Mouse (Mus musculus): ENCODE data around the gene Aph1c. TPM values are rescaled to one million over a fixed set of nuclear protein-coding genes. Genes with fewer than 3 reads are reported as not detected.

Aph1c gene
- polyA plus RNA-seq, 1 experiment: 10.2 TPM

- Histone ChIP-seq H3K4me3 (ENCODE audit: control insufficient read depth, low read depth, low read length) (no peak overlapping the region), H3K4me1 (ENCODE audit: control insufficient read depth, insufficient read depth, low read length) (no peaks in the 10 kb centered on the region), H3K27me3 (ENCODE audit: control insufficient read depth, insufficient read depth, low read length) (no peaks in the 10 kb centered on the region), H3K36me3 (ENCODE audit: control insufficient read depth, insufficient read depth, low read length) (no peaks in the 10 kb centered on the region; the same call in 1 of the 2 replicates), H3K27ac (ENCODE audit: control insufficient read depth, insufficient read depth, low read depth, low read length) (no peak overlapping the region)
- TF ChIP-seq CTCF (IDR thresholded peaks at IDR 0.05; ENCODE audit: control insufficient read depth, insufficient read depth, insufficient replicate concordance, low read depth, low read length): no peak
- no peak for TF ChIP-seq POLR2A (IDR thresholded peaks at IDR 0.05; ENCODE audit: control insufficient read depth, low read depth, low read length)
Observed at GRCm38 (mm10) chr9:66862202-66862601, 27.7 kb upstream of the Aph1c start.

- Histone ChIP-seq H3K27ac (ENCODE audit: control insufficient read depth, insufficient read depth, low read depth, low read length) (no peak overlapping the region), H3K27me3 (ENCODE audit: control insufficient read depth, insufficient read depth, low read length) (no peaks in the 10 kb centered on the region), H3K4me3 (ENCODE audit: control insufficient read depth, low read depth, low read length) (no peak overlapping the region), H3K4me1 (ENCODE audit: control insufficient read depth, insufficient read depth, low read length) (no peaks in the 10 kb centered on the region), H3K36me3 (ENCODE audit: control insufficient read depth, insufficient read depth, low read length) (no peaks in the 10 kb centered on the region; the same call in 1 of the 2 replicates)
- TF ChIP-seq POLR2A (IDR thresholded peaks at IDR 0.05; ENCODE audit: control insufficient read depth, low read depth, low read length): no peak
- TF ChIP-seq CTCF (IDR thresholded peaks at IDR 0.05; ENCODE audit: control insufficient read depth, insufficient read depth, insufficient replicate concordance, low read depth, low read length): no peak
Observed at GRCm38 (mm10) chr9:66861104-66861767, 26.7 kb upstream of the Aph1c start.

GRCm38 (mm10) chr9:66859523-66859922, 25.0 kb upstream of the Aph1c start:
- no peak overlapping the region for H3K27ac ChIP-seq (ENCODE audit: control insufficient read depth, insufficient read depth, low read depth, low read length)
- TF ChIP-seq POLR2A (IDR thresholded peaks at IDR 0.05; ENCODE audit: control insufficient read depth, low read depth, low read length) (no peak), CTCF (IDR thresholded peaks at IDR 0.05; ENCODE audit: control insufficient read depth, insufficient read depth, insufficient replicate concordance, low read depth, low read length) (no peak)
- no peak overlapping the region for H3K4me3 ChIP-seq (ENCODE audit: control insufficient read depth, low read depth, low read length)
- no peaks in the 10 kb centered on the region; the same call in 1 of the 2 replicates for H3K36me3 ChIP-seq (ENCODE audit: control insufficient read depth, insufficient read depth, low read length)
- H3K27me3 ChIP-seq (ENCODE audit: control insufficient read depth, insufficient read depth, low read length): no peaks in the 10 kb centered on the region
- no peaks in the 10 kb centered on the region for H3K4me1 ChIP-seq (ENCODE audit: control insufficient read depth, insufficient read depth, low read length)

GRCm38 (mm10) chr9:66855865-66856264, 21.3 kb upstream of the Aph1c start:
- Histone ChIP-seq H3K4me3 (ENCODE audit: control insufficient read depth, low read depth, low read length) (no peak overlapping the region), H3K36me3 (ENCODE audit: control insufficient read depth, insufficient read depth, low read length) (no peaks in the 10 kb centered on the region; the same call in 1 of the 2 replicates), H3K4me1 (ENCODE audit: control insufficient read depth, insufficient read depth, low read length) (no peaks in the 10 kb centered on the region), H3K27me3 (ENCODE audit: control insufficient read depth, insufficient read depth, low read length) (no peaks in the 10 kb centered on the region), H3K27ac (ENCODE audit: control insufficient read depth, insufficient read depth, low read depth, low read length) (no peak overlapping the region)
- no peak for TF ChIP-seq POLR2A (IDR thresholded peaks at IDR 0.05; ENCODE audit: control insufficient read depth, low read depth, low read length)
- no peak for TF ChIP-seq CTCF (IDR thresholded peaks at IDR 0.05; ENCODE audit: control insufficient read depth, insufficient read depth, insufficient replicate concordance, low read depth, low read length)

GRCm38 (mm10) chr9:66852592-66852991, 18.1 kb upstream of the Aph1c start:
- no peak for TF ChIP-seq CTCF (IDR thresholded peaks at IDR 0.05; ENCODE audit: control insufficient read depth, insufficient read depth, insufficient replicate concordance, low read depth, low read length)
- no peak for TF ChIP-seq POLR2A (IDR thresholded peaks at IDR 0.05; ENCODE audit: control insufficient read depth, low read depth, low read length)

GRCm38 (mm10) chr9:66850966-66851365, 16.4 kb upstream of the Aph1c start:
- H3K27ac ChIP-seq (ENCODE audit: control insufficient read depth, insufficient read depth, low read depth, low read length): no peak overlapping the region
- no peaks in the 10 kb centered on the region; the same call in none of the 2 replicates for H3K36me3 ChIP-seq (ENCODE audit: control insufficient read depth, insufficient read depth, low read length)
- H3K4me1 ChIP-seq (ENCODE audit: control insufficient read depth, insufficient read depth, low read length): no peaks in the 10 kb centered on the region
- H3K27me3 ChIP-seq (ENCODE audit: control insufficient read depth, insufficient read depth, low read length): no peaks in the 10 kb centered on the region
- no peak overlapping the region; the same call in 1 of the 2 replicates for H3K4me3 ChIP-seq (ENCODE audit: control insufficient read depth, low read depth, low read length)
- TF ChIP-seq POLR2A (IDR thresholded peaks at IDR 0.05; ENCODE audit: control insufficient read depth, low read depth, low read length) (no peak), CTCF (IDR thresholded peaks at IDR 0.05; ENCODE audit: control insufficient read depth, insufficient read depth, insufficient replicate concordance, low read depth, low read length) (no peak)

More at GRCm38 (mm10) chr9:66852592-66852991, 18.1 kb upstream of the Aph1c start:
- no peak overlapping the region for H3K4me3 ChIP-seq (ENCODE audit: control insufficient read depth, low read depth, low read length)
- no peaks in the 10 kb centered on the region; the same call in 1 of the 2 replicates for H3K36me3 ChIP-seq (ENCODE audit: control insufficient read depth, insufficient read depth, low read length)
- no peak overlapping the region for H3K27ac ChIP-seq (ENCODE audit: control insufficient read depth, insufficient read depth, low read depth, low read length)
- no peaks in the 10 kb centered on the region for H3K27me3 ChIP-seq (ENCODE audit: control insufficient read depth, insufficient read depth, low read length)
- no peaks in the 10 kb centered on the region for H3K4me1 ChIP-seq (ENCODE audit: control insufficient read depth, insufficient read depth, low read length)

- Histone ChIP-seq H3K4me1 (ENCODE audit: control insufficient read depth, insufficient read depth, low read length) (no peaks in the 10 kb centered on the region), H3K36me3 (ENCODE audit: control insufficient read depth, insufficient read depth, low read length) (no peaks in the 10 kb centered on the region; the same call in none of the 2 replicates), H3K27me3 (ENCODE audit: control insufficient read depth, insufficient read depth, low read length) (no peaks in the 10 kb centered on the region), H3K27ac (ENCODE audit: control insufficient read depth, insufficient read depth, low read depth, low read length) (no peak overlapping the region), H3K4me3 (ENCODE audit: control insufficient read depth, low read depth, low read length) (no peak overlapping the region)
- TF ChIP-seq CTCF (IDR thresholded peaks at IDR 0.05; ENCODE audit: control insufficient read depth, insufficient read depth, insufficient replicate concordance, low read depth, low read length) (no peak), POLR2A (IDR thresholded peaks at IDR 0.05; ENCODE audit: control insufficient read depth, low read depth, low read length) (no peak)
Observed at GRCm38 (mm10) chr9:66846822-66847221, 12.3 kb upstream of the Aph1c start.

All from testis, adult 2 months (tissue).